Mouse (Mus musculus): Measurements from ENCODE around the gene Ubxn7.

GRCm38 (mm10) chr16:32384885-32385284, 52.8 kb downstream of the Ubxn7 start:
- TF ChIP-seq TAL1 (IDR thresholded peaks at IDR 0.05; ENCODE audit: low read length): no peak
- no peak for TF ChIP-seq GATA1 (IDR thresholded peaks at IDR 0.05; ENCODE audit: low read length)
